Mouse (Mus musculus) lung, postnatal 4 days (tissue): Measurements from ENCODE around the gene Gata1.
A peak's percentile ranks its signal among the peaks of the same experiment; 100 is the strongest.
"Not testable (repeated sequence)": the region's sequence is repeated elsewhere in the genome, so short reads cannot be mapped to it uniquely, and the experiment has no call there.

ENCODE experiments used
- DNase-seq, 2 experiments: peaks; one replicate each; pipeline ENCODE4 v3.0.0; 2021

Gata1 gene

GRCm38 (mm10) chrX:7977892-7978291 lies at the start of gene Gata1:
Gene Gata1, minus strand, starts transcription at chrX:7978071.
- no peak for DNase-seq

GRCm38 (mm10) chrX:8026811-8027210 lies 48.9 kb upstream of the Gata1 start:
- no peak for DNase-seq

GRCm38 (mm10) chrX:8024795-8025194 lies 46.9 kb upstream of the Gata1 start:
- DNase-seq, result no peak

DNA sequence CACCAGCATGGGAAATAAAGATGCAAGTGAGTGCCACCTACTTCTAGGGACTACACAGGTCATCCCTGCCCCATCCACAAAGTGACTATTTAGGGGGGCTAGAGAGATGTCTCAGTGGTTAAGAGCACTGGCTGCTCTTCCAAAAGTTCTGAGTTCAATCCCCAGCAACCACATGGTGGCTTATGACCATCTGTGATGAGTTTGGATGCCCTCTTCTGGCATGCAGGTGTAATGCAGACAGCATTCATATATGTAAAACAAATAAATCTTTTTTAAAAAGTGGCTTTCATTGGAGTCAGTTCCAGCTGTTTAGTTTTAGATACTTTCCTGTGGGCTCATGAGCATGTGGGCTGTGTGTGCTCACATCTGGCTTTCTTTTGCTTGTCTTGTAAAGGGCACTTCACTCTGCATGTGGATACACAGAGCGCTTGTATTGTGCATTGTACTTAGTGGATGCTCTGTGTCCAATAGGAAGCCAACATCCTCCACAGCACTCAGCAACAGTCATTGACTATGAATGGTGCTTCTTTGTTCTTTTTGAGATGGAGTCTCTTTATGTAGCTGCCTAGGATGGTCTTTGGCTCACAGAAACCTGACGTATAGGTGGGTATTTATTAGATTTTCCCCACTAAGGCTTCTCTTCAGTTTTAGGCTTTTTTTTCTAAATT lies 42.4 kb upstream of the Gata1 start:
- DNase-seq, result no peak

DNA sequence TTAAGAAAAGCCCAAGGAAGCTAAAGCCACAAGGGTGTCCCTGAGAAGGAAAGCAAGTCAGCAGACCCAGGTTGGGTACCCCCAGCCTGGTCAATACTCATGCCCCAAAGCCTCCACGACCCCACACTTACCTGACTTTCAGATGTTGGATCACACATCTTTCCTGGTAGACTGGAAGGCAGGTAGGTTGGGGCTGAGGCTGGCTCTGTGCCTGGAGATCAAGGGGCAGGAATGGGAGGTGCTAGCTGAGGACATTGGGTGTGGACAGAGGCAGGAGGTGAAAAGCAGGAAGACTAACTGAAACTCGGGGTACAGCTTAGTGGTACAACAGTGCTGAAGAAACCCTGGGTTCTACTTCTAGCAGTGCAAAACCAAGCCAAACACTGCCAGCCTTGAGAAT lies 40.4 kb upstream of the Gata1 start, which contains the start of gene Glod5:
TSS of gene Glod5 (minus strand) at position 207 of the 400 bp plus-strand sequence.
- no peak for DNase-seq

DNA sequence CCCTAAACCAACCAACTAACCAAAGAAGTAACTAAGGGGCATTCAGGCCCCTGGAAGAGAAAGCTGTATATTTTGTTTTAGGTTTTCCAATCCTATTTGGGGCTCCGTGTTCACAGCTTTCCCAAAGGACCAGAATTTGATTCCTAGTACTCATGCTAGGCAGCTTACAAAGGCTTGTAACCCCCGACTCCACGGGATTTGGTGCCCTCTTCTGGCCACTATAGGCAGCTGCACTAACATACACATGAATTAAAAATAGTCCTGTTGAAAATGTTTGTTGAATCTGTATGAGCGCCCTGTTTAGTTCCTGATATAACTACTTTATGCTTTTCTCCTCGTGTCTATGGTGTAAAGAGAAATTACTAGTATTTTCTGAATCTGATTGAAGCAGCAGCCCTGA lies 39.3 kb upstream of the Gata1 start:
- peak; percentile 22 to 28 for DNase-seq

GRCm38 (mm10) chrX:8015675-8016074 lies 37.8 kb upstream of the Gata1 start:
- DNase-seq, result peak in 1 of 2 experiments; percentile 9

GRCm38 (mm10) chrX:8013569-8014314 lies 35.9 kb upstream of the Gata1 start:
- no peak for DNase-seq

GRCm38 (mm10) chrX:8013157-8013556 lies 35.3 kb upstream of the Gata1 start:
- DNase-seq, result no peak

- not testable (repeated sequence) for DNase-seq
These were observed 31.5 kb upstream of the Gata1 start for GRCm38 (mm10) chrX:8009356-8009755.

GRCm38 (mm10) chrX:8008543-8008942 lies 30.7 kb upstream of the Gata1 start:
- no peak for DNase-seq

DNA sequence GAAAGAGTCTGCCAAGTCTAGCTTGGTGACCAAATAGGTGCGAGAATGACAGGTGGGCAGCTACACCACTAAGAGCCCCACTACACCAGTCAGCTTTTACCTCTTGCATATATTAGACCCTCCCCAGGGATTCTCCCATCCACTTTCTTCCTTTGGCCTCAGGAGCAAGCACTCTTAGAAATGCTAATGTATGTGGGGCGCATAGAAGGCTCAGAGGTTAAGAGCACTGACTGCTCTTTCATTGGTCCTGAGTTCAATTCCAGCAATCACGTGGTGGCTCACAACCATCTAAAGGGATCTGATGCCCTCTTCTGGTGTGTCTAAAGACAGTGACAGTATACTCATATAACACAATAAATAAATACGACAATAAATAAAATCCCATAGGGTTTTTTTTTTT lies 25.1 kb upstream of the Gata1 start:
- no peak for DNase-seq

GRCm38 (mm10) chrX:8002001-8002400 lies 24.1 kb upstream of the Gata1 start:
- no peak for DNase-seq

DNA sequence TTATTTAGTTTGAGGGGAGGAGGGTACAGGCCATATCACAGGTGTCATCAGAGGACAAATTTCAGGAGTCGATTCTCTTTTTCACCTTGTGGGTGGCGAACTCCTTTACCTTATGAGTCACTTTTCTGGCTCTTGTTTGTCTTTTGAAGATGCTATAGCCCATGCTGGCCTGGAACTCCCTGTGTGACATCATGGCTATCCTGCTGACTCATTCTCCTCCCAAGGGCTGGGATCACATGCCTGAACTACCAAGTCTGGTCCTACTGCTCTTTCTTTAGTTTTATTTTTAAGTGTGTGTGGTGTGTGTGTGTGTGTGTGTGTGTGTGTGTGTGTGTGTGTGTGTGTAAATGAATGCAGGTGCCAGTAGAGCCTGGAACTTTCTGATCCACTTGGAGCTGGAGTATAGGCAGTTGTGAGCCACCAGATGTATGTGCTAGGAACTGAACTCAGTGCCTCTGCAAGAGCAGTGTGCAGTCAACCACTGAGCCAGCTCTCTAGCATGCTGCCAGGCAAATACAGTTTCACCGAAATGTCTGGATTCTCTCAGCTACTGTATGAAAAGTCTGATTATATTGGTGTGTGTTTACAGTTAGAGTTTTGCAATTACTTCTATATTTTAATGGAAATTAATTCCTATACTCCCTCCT lies 22.8 kb upstream of the Gata1 start:
- DNase-seq, result no peak

- no peak for DNase-seq
These were observed 15.3 kb upstream of the Gata1 start for GRCm38 (mm10) chrX:7993068-7993735.

DNA sequence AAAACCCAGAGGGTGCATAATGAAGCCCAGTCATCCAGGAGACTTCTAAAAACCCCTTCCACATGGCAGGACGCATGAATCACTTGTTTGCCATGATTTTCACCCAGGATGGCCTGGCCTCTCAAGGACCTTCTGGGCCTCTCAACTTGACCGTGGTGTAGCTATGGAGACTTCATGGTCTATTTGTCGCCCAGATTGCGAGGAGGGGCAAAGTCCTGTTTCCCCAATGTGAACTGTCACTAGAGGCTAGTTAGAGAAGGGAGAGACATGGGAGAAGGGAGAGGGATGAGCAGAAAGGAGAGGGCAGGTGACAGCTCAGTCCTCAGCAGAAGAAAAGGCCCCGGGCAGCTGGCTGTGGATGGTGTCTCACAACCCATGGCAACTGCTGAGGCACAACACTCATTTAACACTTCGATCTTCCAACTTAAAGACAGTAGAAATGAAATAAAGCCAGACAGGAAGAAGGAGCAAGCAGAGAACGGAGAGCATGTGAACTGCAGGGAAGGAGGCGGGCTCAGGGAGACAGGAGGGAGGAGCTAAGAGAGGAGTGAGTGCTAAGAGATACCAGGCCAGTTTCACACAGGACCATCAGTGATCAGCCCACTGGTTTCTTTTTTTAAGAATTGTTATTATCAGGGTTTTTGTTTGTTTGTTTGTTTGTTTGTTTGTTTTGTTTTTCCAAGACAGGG lies 14.7 kb upstream of the Gata1 start:
- DNase-seq, result no peak

DNA sequence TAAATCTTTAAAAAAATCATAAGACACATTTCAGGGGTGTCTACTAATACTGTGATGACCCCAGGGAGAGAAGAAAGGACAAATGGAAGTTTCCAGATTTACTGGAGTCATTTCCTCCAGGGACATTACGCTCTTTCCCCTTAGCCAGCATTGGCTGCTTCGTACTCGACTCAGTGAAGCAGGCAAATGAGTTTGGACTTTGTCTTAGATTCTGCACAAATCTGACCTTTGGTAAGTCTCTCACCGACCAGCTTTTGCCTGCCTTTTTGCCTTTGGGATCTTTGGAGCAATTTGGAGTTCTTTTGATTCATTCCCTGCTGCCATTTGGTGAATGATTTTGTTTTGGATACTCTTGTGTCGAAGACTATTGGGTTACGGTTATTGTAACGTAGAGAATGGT lies 3.5 kb upstream of the Gata1 start:
- no peak for DNase-seq

GRCm38 (mm10) chrX:7971292-7971691 lies 6.6 kb downstream of the Gata1 start:
- DNase-seq, result no peak

DNA sequence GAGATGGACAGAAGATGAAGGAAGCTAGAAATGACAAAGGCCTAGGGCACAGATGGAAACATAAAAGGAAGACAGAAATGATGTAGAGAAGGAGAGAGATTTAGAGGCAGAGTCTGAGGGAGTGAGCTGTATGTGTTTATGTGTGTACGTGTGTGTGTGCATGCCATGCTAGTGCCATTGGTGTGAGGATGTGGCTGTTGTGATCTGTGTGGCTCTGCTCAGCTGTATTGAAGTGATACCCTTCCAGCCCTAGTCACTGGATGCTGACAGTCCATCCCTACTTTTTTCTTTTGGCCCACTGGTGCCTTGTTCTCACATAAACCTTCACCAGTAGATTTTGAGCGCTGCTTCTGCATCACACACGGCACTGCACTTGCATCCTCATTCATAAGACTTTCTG lies 9.0 kb downstream of the Gata1 start:
- no peak for DNase-seq

- DNase-seq, result no peak
These were observed 9.6 kb downstream of the Gata1 start for GRCm38 (mm10) chrX:7968226-7968625.

- DNase-seq, result no peak
These were observed 10.2 kb downstream of the Gata1 start for GRCm38 (mm10) chrX:7967596-7968201.

DNA sequence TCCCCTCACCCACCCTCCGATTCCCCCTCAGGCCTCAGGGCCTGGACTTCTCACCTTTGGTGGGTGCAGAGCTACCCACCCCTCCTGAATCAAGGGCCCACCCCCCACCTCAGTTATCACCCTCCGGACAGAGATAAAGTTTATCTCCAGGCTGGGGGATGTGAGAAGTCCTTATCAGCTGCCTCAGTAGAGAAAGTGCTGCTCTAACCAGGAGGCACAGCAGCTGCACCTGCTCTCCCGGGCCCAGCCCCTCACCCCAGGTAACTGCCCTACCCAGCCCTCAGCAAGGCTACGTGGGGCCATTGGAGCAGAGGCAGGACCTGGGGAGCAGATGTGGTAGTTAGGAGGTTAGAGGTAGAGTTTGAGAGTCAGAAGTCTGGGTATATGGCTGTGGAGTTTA lies 11.7 kb downstream of the Gata1 start:
- DNase-seq, result no peak
